Mouse (Mus musculus) embryonic facial prominence, embryonic 14.5 days (tissue): ENCODE measurements around the gene Vps53. TPM values are rescaled to one million over a fixed set of nuclear protein-coding genes. Genes with fewer than 3 reads are reported as not detected.

ENCODE experiments used
- ATAC-seq: fragments of 200-750 bp; cut with Nextera tagmentation; 2 replicates; pipeline ENCODE4 v1.8.0; 2017; ENCODE audit warnings: low read depth, moderate number of reproducible peaks, moderate TSS enrichment
- DNase-seq: peaks from one replicate; pipeline ENCODE4 v3.0.0-alpha.2; 2015; ENCODE audit warnings: low spot score
- H3K27ac ChIP-seq: fragments of 300-500 bp; sonication (generic); replicated peaks from 2 replicates; pipeline ENCODE4 v1.5.1; 2014; ENCODE audit warnings: low read depth, mild to moderate bottlenecking, low read length, moderate library complexity
- H3K27me3 ChIP-seq: fragments of 300-500 bp; sonication (generic); replicated peaks from 2 replicates; pipeline ENCODE4 v1.6.1; 2014; ENCODE audit warnings: low read length; ENCODE audit not compliant: control insufficient read depth, insufficient read depth
- H3K36me3 ChIP-seq: fragments of 300-500 bp; sonication (generic); 2 replicates; pipeline ENCODE4 v1.6.1; 2014; ENCODE audit warnings: low read length, mixed read lengths; ENCODE audit not compliant: control insufficient read depth, insufficient read depth
- H3K4me1 ChIP-seq: fragments of 300-500 bp; sonication (generic); 2 replicates; pipeline ENCODE4 v1.6.1; 2014; ENCODE audit warnings: antibody characterized with exemption, low read length; ENCODE audit not compliant: control insufficient read depth, insufficient read depth
- H3K4me2 ChIP-seq: fragments of 300-500 bp; sonication (generic); 2 replicates; pipeline ENCODE4 v1.6.1; 2014; ENCODE audit warnings: low read depth, mild to moderate bottlenecking, low read length, moderate library complexity, mixed read lengths
- H3K4me3 ChIP-seq: fragments of 300-500 bp; sonication (generic); 2 replicates; pipeline ENCODE4 v1.5.1; 2014; ENCODE audit warnings: low read depth, mild to moderate bottlenecking, low read length
- H3K9ac ChIP-seq: fragments of 300-500 bp; sonication (generic); 2 replicates; pipeline ENCODE4 v1.6.1; 2014; ENCODE audit warnings: low read depth, mild to moderate bottlenecking, low read length, moderate library complexity, mixed read lengths
- H3K9me3 ChIP-seq: fragments of 300-500 bp; sonication (generic); 2 replicates; pipeline ENCODE4 v1.6.1; 2016; ENCODE audit warnings: low read length; ENCODE audit not compliant: control insufficient read depth
- WGBS: fragments of 180-500 bp; shearing (Covaris S2); extraction: QIAGEN DNeasy Blood & Tissue Kit; methylation state at CpG from one replicate; pipeline ENCODE4 v1.1.7; 2014; 5-methylcytosine and 5-hydroxymethylcytosine counted together
- polyA plus RNA-seq: library from polyadenylated mRNA; unstranded; fragments of >200 nt; fragmentation: Nextera tagmentation; extraction: Ambion mirVana; gene quantifications from 2 replicates; pipeline ENCODE4 v1.2.1, GENCODE M21; 2014

Vps53 gene
- polyA plus RNA-seq, 1 experiment from 2014 or later = 32.4 TPM

GRCm38 (mm10) chr11:76154861-76155260, 24.6 kb downstream of the Vps53 start:
- no peaks in the 10 kb centered on the region for H3K27me3 ChIP-seq
- H3K27ac ChIP-seq = no peak overlapping the region
- ATAC-seq = no peak
- 65% methylated on average over 2 of the region's 2 CpGs for WGBS
- DNase-seq = no peak
- peaks cover 19% of the 10 kb centered on the region; the same call in 1 of the 2 replicates for H3K36me3 ChIP-seq
- no peak overlapping the region for H3K4me2 ChIP-seq
- no peaks in the 10 kb centered on the region; the same call in 1 of the 2 replicates for H3K4me1 ChIP-seq
- no peak overlapping the region for H3K4me3 ChIP-seq
- no peaks in the 10 kb centered on the region for H3K9me3 ChIP-seq
- H3K9ac ChIP-seq = no peak overlapping the region

GRCm38 (mm10) chr11:76154200-76154599, 25.2 kb downstream of the Vps53 start:
- peaks cover 15% of the 10 kb centered on the region; the same call in 1 of the 2 replicates for H3K36me3 ChIP-seq
- no peaks in the 10 kb centered on the region for H3K27me3 ChIP-seq
- H3K4me2 ChIP-seq = no peak overlapping the region
- 90% methylated on average over 2 of the region's 2 CpGs for WGBS
- H3K4me3 ChIP-seq = no peak overlapping the region
- H3K9me3 ChIP-seq = no peaks in the 10 kb centered on the region
- DNase-seq = no peak
- ATAC-seq = no peak
- no peak overlapping the region for H3K9ac ChIP-seq
- no peak overlapping the region for H3K27ac ChIP-seq
- peaks cover 3% of the 10 kb centered on the region; the same call in 1 of the 2 replicates for H3K4me1 ChIP-seq

GRCm38 (mm10) chr11:76153236-76153951, 26.1 kb downstream of the Vps53 start:
- DNase-seq (no peak), ATAC-seq (no peak)
- H3K36me3 ChIP-seq = peaks cover 13% of the 10 kb centered on the region; the same call in 1 of the 2 replicates
- H3K9ac ChIP-seq = no peak overlapping the region
- no peaks in the 10 kb centered on the region for H3K27me3 ChIP-seq
- H3K27ac ChIP-seq = no peak overlapping the region
- H3K4me3 ChIP-seq = no peak overlapping the region
- WGBS = 79% methylated on average over 5 of the region's 5 CpGs
- H3K9me3 ChIP-seq = no peaks in the 10 kb centered on the region
- peaks cover 11% of the 10 kb centered on the region; the same call in 1 of the 2 replicates for H3K4me1 ChIP-seq
- no peak overlapping the region for H3K4me2 ChIP-seq

- ATAC-seq = no peak
- no peak for DNase-seq
- Histone ChIP-seq H3K27ac (peak overlapping the region; percentile 30; the same call in 1 of the 2 replicates), H3K36me3 (peaks cover 10% of the 10 kb centered on the region; the same call in 1 of the 2 replicates), H3K4me1 (peaks cover 21% of the 10 kb centered on the region; the same call in 1 of the 2 replicates), H3K4me3 (no peak overlapping the region), H3K9ac (no peak overlapping the region), H3K4me2 (no peak overlapping the region), H3K9me3 (no peaks in the 10 kb centered on the region), H3K27me3 (no peaks in the 10 kb centered on the region)
- 41% methylated on average over 4 of the region's 4 CpGs for WGBS
Measured at GRCm38 (mm10) chr11:76150980-76151379, 28.5 kb downstream of the Vps53 start.

- Histone ChIP-seq H3K27me3 (no peaks in the 10 kb centered on the region), H3K36me3 (no peaks in the 10 kb centered on the region), H3K9me3 (no peaks in the 10 kb centered on the region), H3K27ac (peak overlapping the region; percentile 71), H3K4me3 (no peak overlapping the region), H3K9ac (no peak overlapping the region), H3K4me1 (peaks cover 21% of the 10 kb centered on the region; the same call in 1 of the 2 replicates), H3K4me2 (peak overlapping the region; percentile 3; the same call in 1 of the 2 replicates)
- DNase-seq (peak; percentile 82), ATAC-seq (peak; percentile 85; the same call in 1 of the 2 replicates)
- 48% methylated on average over 8 of the region's 8 CpGs for WGBS
Measured at GRCm38 (mm10) chr11:76148055-76149008, 31.1 kb downstream of the Vps53 start.

DNA sequence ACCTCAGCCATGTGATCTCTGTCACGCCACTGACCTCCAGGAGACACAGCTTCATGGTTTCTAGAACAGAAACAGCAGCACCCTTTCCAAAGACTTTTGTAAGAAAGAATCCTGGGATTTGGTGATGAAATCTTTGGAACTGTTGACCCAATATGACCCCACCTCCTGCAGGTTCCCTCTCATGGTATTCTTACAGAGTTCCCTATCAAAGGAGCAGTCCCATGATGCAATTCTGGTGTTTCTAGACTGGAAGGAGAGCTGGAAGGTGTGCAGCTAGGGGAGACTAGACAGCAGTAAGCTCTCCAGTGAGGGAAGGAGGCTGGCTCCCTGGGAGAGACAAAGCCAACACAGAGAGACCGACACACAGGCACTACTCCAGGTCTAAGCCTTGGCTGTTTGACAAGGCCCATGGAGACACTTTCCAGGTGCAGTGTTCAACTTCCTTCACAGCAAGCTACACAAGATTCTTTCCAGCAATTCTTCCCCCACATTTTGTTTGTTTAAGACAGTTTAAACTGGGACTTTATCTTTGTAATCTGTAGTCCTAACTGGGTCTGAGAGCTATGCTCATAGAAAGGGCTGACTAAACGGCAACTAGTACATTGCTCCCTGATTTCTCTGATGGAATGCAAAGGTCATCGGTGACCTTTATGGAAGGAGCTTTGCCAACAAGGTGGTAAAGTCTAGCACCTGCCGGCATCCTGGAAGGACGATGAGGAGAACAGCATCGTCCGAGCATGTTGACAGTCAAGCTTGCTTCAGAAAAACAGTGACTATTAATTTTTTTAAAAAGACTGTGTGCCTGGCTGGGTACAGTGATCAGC, 33.0 kb downstream of the Vps53 start:
- Histone ChIP-seq H3K9ac (no peak overlapping the region), H3K36me3 (0 out of 2 replicates have a peak, but pooled peaks cover 3% of the 10 kb centered on the region), H3K27me3 (no peaks in the 10 kb centered on the region), H3K4me2 (no peak overlapping the region), H3K4me3 (no peak overlapping the region), H3K27ac (no peak overlapping the region), H3K9me3 (no peaks in the 10 kb centered on the region), H3K4me1 (peaks cover 21% of the 10 kb centered on the region; the same call in 1 of the 2 replicates)
- no peak for ATAC-seq
- 86% methylated on average over 8 of the region's 8 CpGs for WGBS
- no peak for DNase-seq

- WGBS = 82% methylated on average over 1 of the region's 1 CpGs
- Histone ChIP-seq H3K9me3 (no peaks in the 10 kb centered on the region), H3K4me1 (peaks cover 21% of the 10 kb centered on the region; the same call in 1 of the 2 replicates), H3K27me3 (no peaks in the 10 kb centered on the region), H3K9ac (no peak overlapping the region), H3K27ac (no peak overlapping the region), H3K4me2 (no peak overlapping the region), H3K4me3 (no peak overlapping the region), H3K36me3 (0 out of 2 replicates have a peak, but pooled peaks cover 3% of the 10 kb centered on the region)
- ATAC-seq = no peak
- no peak for DNase-seq
Measured at GRCm38 (mm10) chr11:76145169-76145568, 34.3 kb downstream of the Vps53 start.

GRCm38 (mm10) chr11:76144386-76144785, 35.1 kb downstream of the Vps53 start:
- WGBS = 97% methylated on average over 8 of the region's 8 CpGs

More at GRCm38 (mm10) chr11:76144386-76144785, 35.1 kb downstream of the Vps53 start:
- H3K9me3 ChIP-seq = no peaks in the 10 kb centered on the region
- H3K4me1 ChIP-seq = peaks cover 20% of the 10 kb centered on the region; the same call in 1 of the 2 replicates
- H3K36me3 ChIP-seq = 0 out of 2 replicates have a peak, but pooled peaks cover 3% of the 10 kb centered on the region
- H3K27ac ChIP-seq = no peak overlapping the region
- no peak overlapping the region for H3K9ac ChIP-seq
- no peak overlapping the region for H3K4me2 ChIP-seq
- H3K4me3 ChIP-seq = no peak overlapping the region
- H3K27me3 ChIP-seq = no peaks in the 10 kb centered on the region
- ATAC-seq (no peak), DNase-seq (no peak)
